Comparison of ENCODE assay signal across 10 mouse cellular contexts in the genomic region with DNA sequence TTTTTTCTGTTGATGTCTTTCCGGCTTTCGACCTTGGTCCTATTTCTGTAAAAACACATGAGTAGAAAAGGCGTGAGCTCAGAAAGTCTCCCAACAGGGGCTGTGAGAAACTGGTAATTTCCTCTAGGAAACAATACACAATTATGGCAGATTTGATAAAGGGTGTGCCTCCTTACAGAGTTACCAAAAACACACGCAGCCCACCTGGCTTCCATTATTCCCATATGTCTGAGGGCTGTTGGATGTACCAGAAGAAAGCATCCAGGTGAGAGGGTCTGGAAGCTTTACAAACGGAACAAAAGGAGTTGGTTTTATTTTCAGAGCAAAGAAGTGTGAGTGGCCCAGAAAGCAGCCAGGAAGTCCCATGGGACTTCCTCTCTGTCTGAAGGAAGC. TPM values are rescaled to one million over a fixed set of nuclear protein-coding genes. Genes with fewer than 3 reads are reported as not detected.
DNase-seq lines count a peak whose midpoint lies in the region; ATAC-seq lines count a peak whose summit lies in the region.
"Had no signal": no experiment of that assay in that cellular context is flagged by ENCODE, and none has a peak within 500 bp of the region (broad histone marks: within the 10 kb centered on the region; RNA-seq: fewer than 3 reads in every experiment).

No protein-coding gene starts in this region.

- H3K36me3 ChIP-seq in heart, embryonic 14.5 days (ENCODE audit: control insufficient read depth, insufficient read depth, low read length) = no peaks in the 10 kb centered on the region
- no peaks in the 10 kb centered on the region for H3K36me3 ChIP-seq in heart, embryonic 10.5 days
- H3K36me3 ChIP-seq in liver, embryonic 12.5 days = no peaks in the 10 kb centered on the region
- no peaks in the 10 kb centered on the region for H3K36me3 ChIP-seq in embryonic facial prominence, embryonic 10.5 days (replicated peaks)
- H3K36me3 ChIP-seq in limb, embryonic 13.5 days = no peaks in the 10 kb centered on the region

- peaks cover 17 to 28% of the 10 kb centered on the region in 2 experiments for H3K4me1 ChIP-seq in heart, embryonic 14.5 days (ENCODE audit: control insufficient read depth in 2 of 2, insufficient read depth in 2 of 2, low read length in 2 of 2)
- peaks cover 55% of the 10 kb centered on the region for H3K4me1 ChIP-seq in heart, embryonic 10.5 days
- H3K4me1 ChIP-seq in liver, embryonic 12.5 days = peaks cover 33% of the 10 kb centered on the region
- peaks cover 63% of the 10 kb centered on the region for H3K4me1 ChIP-seq in embryonic facial prominence, embryonic 10.5 days
- peaks cover 50% of the 10 kb centered on the region for H3K4me1 ChIP-seq in limb, embryonic 13.5 days

- peak overlapping the region; percentile 87; the same call in 1 of the 2 replicates for H3K4me2 ChIP-seq in heart, embryonic 14.5 days (ENCODE audit: low read length)
- H3K4me2 ChIP-seq in liver, embryonic 12.5 days = 0 out of 2 replicates have a peak overlapping the region, but pooled peaks have one; percentile 53
- peak overlapping the region; percentile 87 for H3K4me2 ChIP-seq in limb, embryonic 13.5 days (replicated peaks)

- no peak overlapping the region for H3K27ac ChIP-seq in heart, embryonic 14.5 days (replicated peaks in 1 of 2; ENCODE audit: control insufficient read depth in 1 of 2, insufficient read depth in 1 of 2, low read depth in 2 of 2, low read length in 2 of 2)
- H3K27ac ChIP-seq in heart, embryonic 10.5 days = no peak overlapping the region
- H3K27ac ChIP-seq in liver, embryonic 12.5 days = no peak overlapping the region
- 0 out of 2 replicates have a peak overlapping the region, but pooled peaks have one; percentile 30 for H3K27ac ChIP-seq in embryonic facial prominence, embryonic 10.5 days (replicated peaks)
- no peak overlapping the region for H3K27ac ChIP-seq in limb, embryonic 13.5 days

- H3K9me3 ChIP-seq in heart, embryonic 14.5 days (ENCODE audit: control insufficient read depth, low read length) = no peaks in the 10 kb centered on the region
- H3K9me3 ChIP-seq in heart, embryonic 10.5 days = no peaks in the 10 kb centered on the region
- no peaks in the 10 kb centered on the region for H3K9me3 ChIP-seq in liver, embryonic 12.5 days (replicated peaks)
- H3K9me3 ChIP-seq in embryonic facial prominence, embryonic 10.5 days = no peaks in the 10 kb centered on the region
- H3K9me3 ChIP-seq in limb, embryonic 13.5 days = no peaks in the 10 kb centered on the region

- no peak for ATAC-seq in heart, embryonic 14.5 days (ENCODE audit: insufficient number of reproducible peaks, insufficient read depth, low FRiP score, low read depth)
- no peak for ATAC-seq in liver, embryonic 12.5 days
- no peak for ATAC-seq in limb, embryonic 13.5 days (ENCODE audit: low FRiP score, low read depth)
- ATAC-seq: inflammation-experienced regulatory T-cells, adult 6 months had no signal

- DNase-seq in heart, embryonic 10.5 days (ENCODE audit: low spot score) = no peak
- DNase-seq in liver = no peak
- DNase-seq in embryonic facial prominence, embryonic 10.5 days (ENCODE audit: low spot score) = no peak
- no peak for DNase-seq in left cerebral cortex, adult 8-10 months (ENCODE audit: low spot score in 2 of 2)
- no peak for DNase-seq in thymus, postnatal 36 days
- DNase-seq: lung, postnatal 4 days had no signal

- no peak overlapping the region for H3K9ac ChIP-seq in heart, embryonic 14.5 days (ENCODE audit: low read length)
- no peak overlapping the region for H3K9ac ChIP-seq in liver, embryonic 12.5 days
- no peak overlapping the region for H3K9ac ChIP-seq in limb, embryonic 13.5 days

- no peaks in the 10 kb centered on the region; the same call in 1 of the 2 replicates for H3K27me3 ChIP-seq in heart, embryonic 14.5 days (ENCODE audit: control insufficient read depth, insufficient read depth, low read length)
- H3K27me3 ChIP-seq in heart, embryonic 10.5 days (ENCODE audit: insufficient read depth, poor library complexity, severe bottlenecking) = peaks cover 7% of the 10 kb centered on the region; the same call in 1 of the 2 replicates
- peaks cover 65% of the 10 kb centered on the region for H3K27me3 ChIP-seq in liver, embryonic 12.5 days (replicated peaks)
- peaks cover 44% of the 10 kb centered on the region for H3K27me3 ChIP-seq in embryonic facial prominence, embryonic 10.5 days (replicated peaks; ENCODE audit: low read depth, poor library complexity, severe bottlenecking)
- H3K27me3 ChIP-seq in limb, embryonic 13.5 days = peaks cover 26% of the 10 kb centered on the region

- WGBS in heart, embryonic 14.5 days = 56% methylated on average over 5 of the region's 5 CpGs
- 49% methylated on average over 5 of the region's 5 CpGs for WGBS in heart, embryonic 10.5 days
- WGBS in liver, embryonic 12.5 days (ENCODE audit: insufficient replicate concordance) = 40% methylated on average over 5 of the region's 5 CpGs
- 48% methylated on average over 5 of the region's 5 CpGs for WGBS in embryonic facial prominence, embryonic 10.5 days
- WGBS in limb, embryonic 13.5 days = 38% methylated on average over 5 of the region's 5 CpGs

- H3K4me3 ChIP-seq in heart, embryonic 14.5 days (ENCODE audit: control insufficient read depth in 1 of 2, insufficient read depth in 1 of 2, low read depth in 1 of 2, low read length in 2 of 2) = no peak overlapping the region
- H3K4me3 ChIP-seq in heart, embryonic 10.5 days = no peak overlapping the region
- H3K4me3 ChIP-seq in liver, embryonic 12.5 days = no peak overlapping the region
- H3K4me3 ChIP-seq in embryonic facial prominence, embryonic 10.5 days = peak overlapping the region; percentile 55; the same call in 1 of the 2 replicates
- H3K4me3 ChIP-seq in limb, embryonic 13.5 days = no peak overlapping the region

RNA-seq across cellular contexts. Expression of a gene that starts 58.0 kb away (rescaled TPM):
- polyA plus RNA-seq in heart, embryonic 14.5 days (2014; fragmentation: Nextera tagmentation; extraction: Ambion mirVana) = 2.9 and 4.1 TPM in 2 replicates
- 4.2 and 10.8 TPM in 2 replicates for polyA plus RNA-seq in heart, embryonic 10.5 days (2016; fragmentation: Nextera tagmentation; extraction: Ambion mirVana)
- 11.3 and 12.3 TPM in 2 replicates for polyA plus RNA-seq in liver, embryonic 12.5 days (2016; fragmentation: Nextera tagmentation; extraction: Ambion mirVana)
- 3.6 TPM in 2 replicates for polyA plus RNA-seq in embryonic facial prominence, embryonic 10.5 days (2016; fragmentation: Nextera tagmentation; extraction: Ambion mirVana)
- polyA plus RNA-seq in limb, embryonic 13.5 days (2015; fragmentation: Nextera tagmentation; extraction: Ambion mirVana) = 2.7 and 3.3 TPM in 2 replicates
- 1 to 10 TPM; 3.3 to 6.7 (median 5.0) TPM for total RNA-seq in left cerebral cortex, adult 8-10 months (2022)
- polyA plus RNA-seq: inflammation-experienced regulatory T-cells, adult 6 months had no signal
